Mouse (Mus musculus): ENCODE measurements around the gene Gp9. TPM values are rescaled to one million over a fixed set of nuclear protein-coding genes. Genes with fewer than 3 reads are reported as not detected.

The Gp9 gene
- polyA plus RNA-seq, 1 experiment from 2014 or later, result 0.46 TPM

DNA sequence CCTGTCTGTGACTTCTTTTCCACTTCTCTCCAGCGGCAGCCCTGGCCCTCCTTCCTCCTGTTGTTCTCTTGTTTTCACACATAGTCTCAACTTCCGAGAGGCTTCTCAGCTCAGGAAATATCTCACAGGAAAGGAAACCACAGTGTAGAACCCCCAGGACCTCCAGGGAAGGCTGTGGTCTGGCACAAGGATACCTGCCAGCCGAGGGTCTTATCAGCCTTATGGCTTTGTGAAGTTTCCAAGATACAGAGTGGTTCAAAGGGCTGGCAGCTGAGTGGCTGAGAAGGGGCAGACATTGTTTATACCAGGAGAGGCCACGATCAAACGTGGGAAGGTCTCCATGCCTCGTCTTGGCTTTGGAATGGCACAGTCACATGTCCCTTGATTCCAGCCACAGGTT is 38.0 kb upstream of the Gp9 start:
- no peak for ATAC-seq (replicated peaks)
- Histone ChIP-seq H3K9me3 (no peaks in the 10 kb centered on the region), H3K36me3 (no peaks in the 10 kb centered on the region), H3K4me2 (replicated peaks) (no peak overlapping the region), H3K27ac (replicated peaks) (no peak overlapping the region), H3K9ac (replicated peaks) (no peak overlapping the region), H3K4me3 (no peak overlapping the region), H3K27me3 (0 out of 2 replicates have a peak, but pooled peaks cover 5% of the 10 kb centered on the region), H3K4me1 (no peaks in the 10 kb centered on the region)
- 68% methylated on average over 6 of the region's 6 CpGs for WGBS

- H3K9ac ChIP-seq (replicated peaks), result no peak overlapping the region
- no peaks in the 10 kb centered on the region for H3K36me3 ChIP-seq
- no peak overlapping the region for H3K4me2 ChIP-seq (replicated peaks)
- H3K27ac ChIP-seq (replicated peaks), result no peak overlapping the region
- no peak for ATAC-seq (replicated peaks)
- no peaks in the 10 kb centered on the region for H3K9me3 ChIP-seq
- no peaks in the 10 kb centered on the region for H3K27me3 ChIP-seq
- no peak overlapping the region for H3K4me3 ChIP-seq
- no peaks in the 10 kb centered on the region for H3K4me1 ChIP-seq
Measured at GRCm38 (mm10) chr6:87740496-87740895, 37.4 kb upstream of the Gp9 start.

DNA sequence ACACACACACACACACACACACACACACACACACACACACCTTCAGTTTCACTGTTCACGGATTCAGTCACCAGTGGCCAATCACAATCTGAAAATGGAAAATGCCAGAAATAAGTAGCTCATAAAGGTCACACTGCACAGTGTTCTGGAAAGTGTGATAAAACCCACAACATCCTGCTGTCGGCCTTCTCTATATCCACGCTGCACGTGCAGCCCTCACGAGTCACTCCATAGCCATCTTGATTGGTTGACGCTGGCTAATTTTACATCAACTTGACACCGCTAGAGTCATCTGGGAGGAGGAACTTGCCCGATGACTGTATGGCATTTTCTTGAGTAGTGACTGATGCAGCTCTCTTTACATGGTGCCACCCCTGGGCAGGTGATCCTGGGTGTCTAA is 35.9 kb upstream of the Gp9 start:
- no peak overlapping the region for H3K9ac ChIP-seq (replicated peaks)
- H3K4me3 ChIP-seq, result no peak overlapping the region
- no peak overlapping the region for H3K27ac ChIP-seq (replicated peaks)
- H3K9me3 ChIP-seq, result no peaks in the 10 kb centered on the region
- no peaks in the 10 kb centered on the region for H3K27me3 ChIP-seq
- 92% methylated on average over 8 of the region's 8 CpGs for WGBS
- H3K36me3 ChIP-seq, result no peaks in the 10 kb centered on the region
- ATAC-seq (replicated peaks), result no peak
- H3K4me1 ChIP-seq, result no peaks in the 10 kb centered on the region
- no peak overlapping the region for H3K4me2 ChIP-seq (replicated peaks)

DNA sequence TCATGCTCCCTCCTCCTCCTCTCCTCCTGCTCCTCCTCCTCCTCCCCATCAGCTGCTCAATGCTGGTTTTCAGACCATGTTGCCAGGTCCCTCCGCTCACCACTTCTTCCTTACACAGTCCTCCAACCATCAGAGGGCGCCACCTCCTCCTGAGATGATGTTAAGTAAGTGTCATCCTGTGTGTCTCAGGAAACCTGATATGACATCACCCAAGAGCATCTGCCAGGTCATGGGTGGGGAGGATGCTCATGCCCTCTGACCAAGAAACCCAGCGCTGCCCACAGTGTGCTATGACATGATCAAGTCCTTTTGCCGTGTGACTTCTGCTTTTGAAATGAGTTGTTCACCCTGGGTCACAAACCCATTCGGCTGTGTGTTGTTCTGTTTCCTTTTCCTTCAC is 35.1 kb upstream of the Gp9 start:
- Histone ChIP-seq H3K9ac (replicated peaks) (no peak overlapping the region), H3K4me2 (replicated peaks) (no peak overlapping the region), H3K27me3 (no peaks in the 10 kb centered on the region), H3K9me3 (no peaks in the 10 kb centered on the region), H3K4me1 (no peaks in the 10 kb centered on the region), H3K27ac (replicated peaks) (no peak overlapping the region), H3K36me3 (no peaks in the 10 kb centered on the region), H3K4me3 (no peak overlapping the region)
- ATAC-seq (replicated peaks), result no peak
- WGBS, result 81% methylated on average over 5 of the region's 5 CpGs

DNA sequence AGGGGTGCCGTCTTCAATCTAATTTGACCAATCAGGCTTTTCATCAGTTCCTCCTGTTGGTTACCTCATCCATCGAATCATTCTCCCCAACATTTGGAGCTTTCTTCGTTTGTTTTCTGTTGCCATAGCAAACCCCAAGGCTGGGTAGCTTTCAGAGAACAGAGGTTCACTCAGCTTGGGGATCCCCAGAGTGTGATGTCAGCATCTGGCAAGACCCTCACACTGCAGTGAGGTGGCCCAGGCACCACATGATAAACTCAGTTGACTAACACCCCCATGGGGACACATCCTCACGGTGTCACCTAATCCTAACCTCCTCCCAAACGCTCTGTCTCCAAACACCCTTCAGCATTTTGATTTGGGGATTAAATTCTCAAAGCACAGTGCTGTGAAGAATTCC is 34.6 kb upstream of the Gp9 start:
- no peaks in the 10 kb centered on the region for H3K36me3 ChIP-seq
- no peaks in the 10 kb centered on the region for H3K27me3 ChIP-seq
- H3K9me3 ChIP-seq, result no peaks in the 10 kb centered on the region
- H3K27ac ChIP-seq (replicated peaks), result no peak overlapping the region
- ATAC-seq (replicated peaks), result no peak
- no peak overlapping the region for H3K4me2 ChIP-seq (replicated peaks)
- no peaks in the 10 kb centered on the region for H3K4me1 ChIP-seq
- no peak overlapping the region for H3K4me3 ChIP-seq
- 70% methylated on average over 5 of the region's 5 CpGs for WGBS
- H3K9ac ChIP-seq (replicated peaks), result no peak overlapping the region

DNA sequence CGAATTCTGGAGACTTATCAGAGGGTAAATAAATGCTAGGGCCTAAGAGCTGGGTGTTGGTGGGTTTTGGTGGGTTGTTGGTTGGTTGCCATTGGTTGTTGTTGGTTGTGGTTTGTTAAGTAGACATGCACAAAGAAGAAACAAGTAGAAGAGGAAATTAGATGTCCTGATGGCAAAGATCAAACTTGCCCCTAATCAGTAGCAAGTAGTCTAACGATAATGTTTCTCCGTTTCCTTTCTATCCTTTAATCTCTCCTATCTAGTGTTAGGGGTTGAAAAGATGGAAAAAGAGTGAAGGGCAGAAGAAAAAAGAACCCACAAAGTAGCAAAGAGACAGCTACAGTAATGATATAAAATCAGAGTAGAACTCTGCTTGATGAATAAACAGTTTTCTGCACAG is 33.2 kb upstream of the Gp9 start:
- Histone ChIP-seq H3K9me3 (no peaks in the 10 kb centered on the region), H3K4me1 (no peaks in the 10 kb centered on the region), H3K4me2 (replicated peaks) (no peak overlapping the region), H3K27me3 (no peaks in the 10 kb centered on the region), H3K36me3 (no peaks in the 10 kb centered on the region), H3K9ac (replicated peaks) (no peak overlapping the region), H3K27ac (replicated peaks) (no peak overlapping the region), H3K4me3 (no peak overlapping the region)
- WGBS, result 92% methylated on average over 3 of the region's 3 CpGs
- ATAC-seq (replicated peaks), result no peak

GRCm38 (mm10) chr6:87745301-87745700 is 32.6 kb upstream of the Gp9 start:
- no peak for ATAC-seq (replicated peaks)
- Histone ChIP-seq H3K4me3 (no peak overlapping the region), H3K4me1 (no peaks in the 10 kb centered on the region), H3K36me3 (no peaks in the 10 kb centered on the region), H3K9ac (replicated peaks) (no peak overlapping the region), H3K27ac (replicated peaks) (no peak overlapping the region), H3K4me2 (replicated peaks) (no peak overlapping the region), H3K27me3 (no peaks in the 10 kb centered on the region), H3K9me3 (no peaks in the 10 kb centered on the region)
- WGBS, result 48% methylated on average over 1 of the region's 1 CpGs

- 76% methylated on average over 3 of the region's 3 CpGs for WGBS
- H3K4me3 ChIP-seq, result no peak overlapping the region
- H3K36me3 ChIP-seq, result no peaks in the 10 kb centered on the region
- H3K27ac ChIP-seq (replicated peaks), result no peak overlapping the region
- no peaks in the 10 kb centered on the region for H3K27me3 ChIP-seq
- no peak overlapping the region for H3K4me2 ChIP-seq (replicated peaks)
- no peak overlapping the region for H3K9ac ChIP-seq (replicated peaks)
- H3K9me3 ChIP-seq, result no peaks in the 10 kb centered on the region
- no peak for ATAC-seq (replicated peaks)
- H3K4me1 ChIP-seq, result no peaks in the 10 kb centered on the region
Measured at GRCm38 (mm10) chr6:87746059-87746458, 31.8 kb upstream of the Gp9 start.

DNA sequence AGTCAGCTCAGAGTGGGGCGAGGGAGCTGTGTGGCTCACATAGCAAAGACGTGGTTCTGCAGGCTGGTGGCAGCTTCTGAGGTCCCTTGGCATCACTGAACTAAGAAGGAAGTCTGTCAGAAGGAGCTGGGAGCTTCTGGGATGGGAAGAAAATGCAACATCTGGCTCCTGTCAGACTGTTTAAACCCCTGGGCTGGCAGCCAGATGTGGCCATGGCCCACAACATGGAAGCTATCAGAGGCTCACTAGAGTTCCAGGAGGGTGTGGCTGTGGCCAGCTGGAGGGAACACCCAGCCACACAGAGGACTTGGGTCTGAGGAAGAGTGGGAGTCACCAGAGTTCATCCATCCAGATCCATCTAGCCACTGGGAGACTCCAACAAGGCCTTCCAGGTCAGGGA is 31.0 kb upstream of the Gp9 start:
- WGBS, result 81% methylated on average over 2 of the region's 2 CpGs
- H3K4me3 ChIP-seq, result no peak overlapping the region
- H3K36me3 ChIP-seq, result no peaks in the 10 kb centered on the region
- H3K9ac ChIP-seq (replicated peaks), result no peak overlapping the region
- ATAC-seq (replicated peaks), result no peak
- H3K4me1 ChIP-seq, result no peaks in the 10 kb centered on the region
- H3K27me3 ChIP-seq, result no peaks in the 10 kb centered on the region
- no peak overlapping the region for H3K27ac ChIP-seq (replicated peaks)
- H3K9me3 ChIP-seq, result no peaks in the 10 kb centered on the region
- no peak overlapping the region for H3K4me2 ChIP-seq (replicated peaks)

DNA sequence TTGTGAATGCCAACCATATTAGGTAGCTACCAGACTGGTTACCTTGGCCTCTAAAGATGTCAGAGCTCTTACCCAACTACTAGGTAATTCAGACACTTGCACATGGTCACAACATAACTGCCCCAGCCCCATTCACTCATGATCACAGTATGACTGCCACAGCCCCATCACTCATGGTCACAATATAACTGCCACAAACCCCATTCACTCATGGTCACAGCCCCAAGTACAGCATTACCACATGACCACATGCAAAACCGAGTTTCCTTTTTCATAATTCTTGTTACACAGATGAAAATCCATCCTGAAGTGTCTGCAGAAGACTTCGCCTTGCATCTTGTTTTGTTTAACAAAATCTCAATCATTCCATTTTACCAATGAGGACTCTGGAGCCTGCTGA is 29.8 kb upstream of the Gp9 start:
- 79% methylated on average over 2 of the region's 2 CpGs for WGBS
- no peaks in the 10 kb centered on the region for H3K36me3 ChIP-seq
- H3K4me2 ChIP-seq (replicated peaks), result no peak overlapping the region
- H3K4me1 ChIP-seq, result no peaks in the 10 kb centered on the region
- H3K9ac ChIP-seq (replicated peaks), result no peak overlapping the region
- ATAC-seq (replicated peaks), result no peak
- H3K4me3 ChIP-seq, result no peak overlapping the region
- H3K27ac ChIP-seq (replicated peaks), result no peak overlapping the region
- no peaks in the 10 kb centered on the region for H3K27me3 ChIP-seq
- no peaks in the 10 kb centered on the region for H3K9me3 ChIP-seq

DNA sequence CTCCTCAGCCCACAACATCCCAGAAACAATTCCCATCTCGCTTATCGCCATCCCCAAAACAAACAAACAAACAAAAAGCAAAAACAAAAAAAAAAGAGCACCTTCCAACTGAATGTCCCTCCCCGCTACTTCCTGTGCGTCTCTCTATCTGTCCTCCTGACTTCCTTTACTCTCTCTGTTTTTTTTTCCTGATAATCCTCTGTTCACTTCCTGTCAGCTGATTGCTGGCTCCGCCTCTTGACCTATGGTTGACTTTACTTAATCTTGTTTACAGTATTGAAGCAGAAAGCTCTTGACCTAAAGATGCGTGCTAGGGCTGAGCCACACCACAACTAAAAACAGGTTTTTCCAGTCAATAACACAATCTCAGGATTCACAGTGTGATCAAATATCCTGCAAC is 29.3 kb upstream of the Gp9 start:
- H3K9me3 ChIP-seq, result no peaks in the 10 kb centered on the region
- no peaks in the 10 kb centered on the region for H3K4me1 ChIP-seq
- H3K4me3 ChIP-seq, result no peak overlapping the region
- ATAC-seq (replicated peaks), result no peak
- 87% methylated on average over 6 of the region's 6 CpGs for WGBS
- H3K36me3 ChIP-seq, result no peaks in the 10 kb centered on the region
- no peak overlapping the region for H3K27ac ChIP-seq (replicated peaks)
- H3K9ac ChIP-seq (replicated peaks), result no peak overlapping the region
- H3K4me2 ChIP-seq (replicated peaks), result no peak overlapping the region
- no peaks in the 10 kb centered on the region for H3K27me3 ChIP-seq

DNA sequence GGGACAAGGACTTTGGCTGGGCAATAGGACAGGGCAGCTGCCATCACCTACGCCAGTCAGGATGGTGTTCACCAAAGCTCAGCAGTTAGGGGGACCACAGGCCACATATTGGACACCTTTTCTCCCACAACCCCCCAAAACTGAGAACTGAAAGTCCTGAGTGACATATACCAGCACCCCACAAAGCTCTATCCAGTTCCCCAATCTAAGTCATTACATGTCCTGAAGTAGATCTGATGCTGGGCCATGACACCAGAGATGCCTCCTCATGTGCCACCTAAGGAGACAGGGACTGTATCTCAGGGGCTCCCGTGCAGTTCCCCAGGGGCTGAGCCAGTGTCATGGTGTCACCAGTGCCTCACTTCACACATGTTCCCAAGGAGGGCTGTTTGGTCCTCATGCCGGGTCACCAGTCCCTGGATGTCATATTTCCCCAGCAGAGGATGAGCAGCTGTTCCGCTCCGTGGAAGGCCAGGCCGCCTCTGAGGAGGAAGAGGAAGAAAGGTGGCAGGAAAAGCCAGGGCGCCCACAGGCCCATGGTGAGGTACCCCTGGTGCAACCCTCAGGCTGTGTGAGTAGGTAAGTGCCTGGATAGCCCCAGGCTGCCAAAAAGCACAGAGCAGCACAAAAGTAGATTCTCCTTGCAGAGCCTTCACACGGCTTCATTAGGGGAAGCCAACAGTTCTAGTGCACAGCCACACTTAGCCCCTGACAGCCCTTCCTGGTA is 27.5 kb upstream of the Gp9 start:
- H3K4me2 ChIP-seq (replicated peaks), result no peak overlapping the region
- no peaks in the 10 kb centered on the region for H3K9me3 ChIP-seq
- H3K4me1 ChIP-seq, result no peaks in the 10 kb centered on the region
- ATAC-seq (replicated peaks), result no peak
- H3K9ac ChIP-seq (replicated peaks), result no peak overlapping the region
- H3K27me3 ChIP-seq, result no peaks in the 10 kb centered on the region
- H3K4me3 ChIP-seq, result no peak overlapping the region
- no peaks in the 10 kb centered on the region for H3K36me3 ChIP-seq
- no peak overlapping the region for H3K27ac ChIP-seq (replicated peaks)
- 90% methylated on average over 8 of the region's 8 CpGs for WGBS

DNA sequence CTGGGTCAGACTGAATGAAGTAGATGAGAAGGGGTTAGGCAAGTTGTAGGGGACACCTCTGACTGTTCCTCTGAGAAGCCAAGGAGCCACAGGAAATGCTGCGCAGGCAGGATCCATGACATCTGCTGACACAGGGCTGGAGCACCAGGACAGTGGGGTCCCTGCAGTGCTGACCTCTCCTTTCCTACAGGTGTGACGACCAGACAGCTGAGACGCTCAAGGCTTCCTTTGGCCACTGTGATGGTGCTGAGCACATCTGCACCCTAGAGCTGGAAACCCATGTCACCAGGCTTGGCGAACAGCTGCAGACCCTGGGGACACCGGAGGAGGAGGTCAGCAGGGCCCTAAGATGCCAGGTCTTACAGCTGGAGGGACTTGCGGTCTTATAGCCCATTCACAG is 26.3 kb upstream of the Gp9 start:
- 93% methylated on average over 6 of the region's 6 CpGs for WGBS
- Histone ChIP-seq H3K36me3 (no peaks in the 10 kb centered on the region), H3K4me3 (no peak overlapping the region), H3K4me2 (replicated peaks) (no peak overlapping the region), H3K27ac (replicated peaks) (no peak overlapping the region), H3K27me3 (no peaks in the 10 kb centered on the region), H3K4me1 (no peaks in the 10 kb centered on the region), H3K9ac (replicated peaks) (no peak overlapping the region), H3K9me3 (no peaks in the 10 kb centered on the region)
- no peak for ATAC-seq (replicated peaks)
